Mouse (Mus musculus): ENCODE measurements at regions not wholly inside any gene's neighbourhood (a gene's known extent, or its start where the extent isn't known, plus 50 kb on each side); places are given as distances from the start of the nearest gene placed in this dataset.

- no peak overlapping the region for H3K9ac ChIP-seq (ENCODE audit: low read depth, poor library complexity, severe bottlenecking)
- no peaks in the 10 kb centered on the region for H3K36me3 ChIP-seq (ENCODE audit: control insufficient read depth, insufficient read depth, low read length, poor library complexity, severe bottlenecking)
These were observed 63.7 kb downstream of the Efnb1 start for GRCm38 (mm10) chrX:99199669-99200068.

GRCm38 (mm10) chrX:99198961-99199631 lies 63.2 kb downstream of the Efnb1 start:
- peak overlapping the region; percentile 38; the same call in 1 of the 2 replicates for H3K9ac ChIP-seq (ENCODE audit: low read depth, poor library complexity, severe bottlenecking)
- H3K27me3 ChIP-seq (ENCODE audit: control insufficient read depth, insufficient read depth, low read length, poor library complexity, severe bottlenecking) = no peaks in the 10 kb centered on the region
- TF ChIP-seq CTCF (IDR thresholded peaks at IDR 0.05; ENCODE audit: low read depth, low read length) = no peak
- no peak for TF ChIP-seq EP300 (IDR thresholded peaks at IDR 0.05; ENCODE audit: insufficient read depth, low read depth, low read length)
- TF ChIP-seq POLR2A (IDR thresholded peaks at IDR 0.05; ENCODE audit: insufficient read depth, low read length) = no peak
- H3K4me3 ChIP-seq (ENCODE audit: low read depth, low read length) = peak overlapping the region; percentile 64
- no peaks in the 10 kb centered on the region for H3K9me3 ChIP-seq (replicated peaks; ENCODE audit: control insufficient read depth, insufficient read depth, low read length, poor library complexity, severe bottlenecking)
- no peaks in the 10 kb centered on the region for H3K36me3 ChIP-seq (ENCODE audit: control insufficient read depth, insufficient read depth, low read length, poor library complexity, severe bottlenecking)
- no peak overlapping the region for H3K27ac ChIP-seq (ENCODE audit: insufficient read depth, low read length)
- no peaks in the 10 kb centered on the region for H3K4me1 ChIP-seq (ENCODE audit: control insufficient read depth, insufficient read depth, low read length)

More at GRCm38 (mm10) chrX:99199669-99200068, 63.7 kb downstream of the Efnb1 start:
- H3K27ac ChIP-seq (ENCODE audit: insufficient read depth, low read length) = no peak overlapping the region
- H3K4me3 ChIP-seq (ENCODE audit: low read depth, low read length) = no peak overlapping the region
- no peak for TF ChIP-seq CTCF (IDR thresholded peaks at IDR 0.05; ENCODE audit: low read depth, low read length)
- no peak for TF ChIP-seq EP300 (IDR thresholded peaks at IDR 0.05; ENCODE audit: insufficient read depth, low read depth, low read length)
- TF ChIP-seq POLR2A (IDR thresholded peaks at IDR 0.05; ENCODE audit: insufficient read depth, low read length) = no peak
- no peaks in the 10 kb centered on the region for H3K9me3 ChIP-seq (replicated peaks; ENCODE audit: control insufficient read depth, insufficient read depth, low read length, poor library complexity, severe bottlenecking)
- no peaks in the 10 kb centered on the region for H3K27me3 ChIP-seq (ENCODE audit: control insufficient read depth, insufficient read depth, low read length, poor library complexity, severe bottlenecking)
- no peaks in the 10 kb centered on the region for H3K4me1 ChIP-seq (ENCODE audit: control insufficient read depth, insufficient read depth, low read length)
